Mouse (Mus musculus) liver, embryonic 14.5 days (tissue): Measurements from ENCODE around the gene C2cd5.

Experiments
- CTCF ChIP-seq: IDR thresholded peaks from 2 replicates; pipeline ENCODE4 v1.5.1; 2016; ENCODE audit warnings: antibody characterized with exemption, low read depth, control low read depth
- EP300 ChIP-seq: IDR thresholded peaks from 2 replicates; pipeline ENCODE4 v1.6.1; 2016; ENCODE audit warnings: antibody characterized with exemption, low read depth

GRCm38 (mm10) chr6:143070736-143071135 lies 29.2 kb downstream of the C2cd5 start:
- TF ChIP-seq EP300 (no peak), CTCF (no peak)
